Mouse (Mus musculus): ENCODE measurements around the gene Olfr303. TPM values are rescaled to one million over a fixed set of nuclear protein-coding genes. Genes with fewer than 3 reads are reported as not detected.

Olfr303 gene
- total and polyA plus RNA-seq, 2 experiments, result not detected

- Histone ChIP-seq H3K36me3 (ENCODE audit: control insufficient read depth, insufficient read depth, low read length) (no peaks in the 10 kb centered on the region), H3K79me2 (ENCODE audit: control insufficient read depth, insufficient read depth, low read length) (no peaks in the 10 kb centered on the region), H3K4me3 (ENCODE audit: insufficient read depth, low read depth, low read length) (no peak overlapping the region), H3K27ac (replicated peaks; ENCODE audit: insufficient read depth, low read depth, low read length) (no peak overlapping the region), H3K27me3 (ENCODE audit: control insufficient read depth, insufficient read depth, low read length) (no peaks in the 10 kb centered on the region), H3K9ac (ENCODE audit: low read depth, low read length) (no peak overlapping the region), H3K4me1 (ENCODE audit: control insufficient read depth, insufficient read depth, low read length) (no peaks in the 10 kb centered on the region)
- DNase-seq (ENCODE audit: extremely low read depth, low read depth, low spot score), result no peak
- WGBS, result 61% methylated on average over 3 of the region's 3 CpGs
- TF ChIP-seq CTCF (IDR thresholded peaks at IDR 0.05; ENCODE audit: low read depth, low read length) (no peak), POLR2A (IDR thresholded peaks at IDR 0.05; ENCODE audit: extremely low read depth, insufficient read depth, low read length) (no peak)
Measured at GRCm38 (mm10) chr7:86344253-86344652, 53.3 kb downstream of the Olfr303 start.

GRCm38 (mm10) chr7:86342881-86343565, 54.6 kb downstream of the Olfr303 start:
- WGBS, result 61% methylated on average over 14 of the region's 14 CpGs
- Histone ChIP-seq H3K27ac (replicated peaks; ENCODE audit: insufficient read depth, low read depth, low read length) (no peak overlapping the region), H3K4me1 (ENCODE audit: control insufficient read depth, insufficient read depth, low read length) (no peaks in the 10 kb centered on the region), H3K27me3 (ENCODE audit: control insufficient read depth, insufficient read depth, low read length) (no peaks in the 10 kb centered on the region), H3K9ac (ENCODE audit: low read depth, low read length) (no peak overlapping the region), H3K79me2 (ENCODE audit: control insufficient read depth, insufficient read depth, low read length) (no peaks in the 10 kb centered on the region), H3K4me3 (ENCODE audit: insufficient read depth, low read depth, low read length) (no peak overlapping the region), H3K36me3 (ENCODE audit: control insufficient read depth, insufficient read depth, low read length) (no peaks in the 10 kb centered on the region)
- TF ChIP-seq CTCF (IDR thresholded peaks at IDR 0.05; ENCODE audit: low read depth, low read length), result no peak
- TF ChIP-seq POLR2A (IDR thresholded peaks at IDR 0.05; ENCODE audit: extremely low read depth, insufficient read depth, low read length), result no peak
- DNase-seq (ENCODE audit: extremely low read depth, low read depth, low spot score), result no peak

Other genes starting within 250 kb of the Olfr303 start
- gene Vmn2r75, start 226.0 kb downstream of the Olfr303 start, total RNA-seq (2014; rRNA removed), result not detected in 2 replicates
- gene Vmn2r75, start 226.0 kb downstream of the Olfr303 start, polyA plus RNA-seq (2012; rRNA removed), result not detected in 2 replicates
- gene Vmn2r76, start 151.5 kb downstream of the Olfr303 start, total RNA-seq (2014; rRNA removed), result not detected in 2 replicates
- not detected in 2 replicates for gene Vmn2r76, start 151.5 kb downstream of the Olfr303 start, polyA plus RNA-seq (2012; rRNA removed)
- gene Olfr310, start 120.6 kb downstream of the Olfr303 start, total RNA-seq (2014; rRNA removed), result not detected in 2 replicates
- not detected in 2 replicates for gene Olfr310, start 120.6 kb downstream of the Olfr303 start, polyA plus RNA-seq (2012; rRNA removed)
- not detected in 2 replicates for gene Olfr309, start 84.1 kb downstream of the Olfr303 start, total RNA-seq (2014; rRNA removed)
- not detected in 2 replicates for gene Olfr309, start 84.1 kb downstream of the Olfr303 start, polyA plus RNA-seq (2012; rRNA removed)
- gene Olfr308, start 72.2 kb downstream of the Olfr303 start, total RNA-seq (2014; rRNA removed), result not detected in 2 replicates
- gene Olfr308, start 72.2 kb downstream of the Olfr303 start, polyA plus RNA-seq (2012; rRNA removed), result not detected in 2 replicates
- not detected in 2 replicates for gene Olfr307, start 60.2 kb downstream of the Olfr303 start, total RNA-seq (2014; rRNA removed)
- gene Olfr307, start 60.2 kb downstream of the Olfr303 start, polyA plus RNA-seq (2012; rRNA removed), result not detected in 2 replicates
- not detected in 2 replicates for gene Olfr305, start 30.9 kb downstream of the Olfr303 start, total RNA-seq (2014; rRNA removed)
- not detected in 2 replicates for gene Olfr305, start 30.9 kb downstream of the Olfr303 start, polyA plus RNA-seq (2012; rRNA removed)
- not detected in 2 replicates for gene Olfr304, start 11.1 kb downstream of the Olfr303 start, total RNA-seq (2014; rRNA removed)
- not detected in 2 replicates for gene Olfr304, start 11.1 kb downstream of the Olfr303 start, polyA plus RNA-seq (2012; rRNA removed)
- gene Olfr301, start 6.1 kb upstream of the Olfr303 start, total RNA-seq (2014; rRNA removed), result not detected in 2 replicates
- not detected in 2 replicates for gene Olfr301, start 6.1 kb upstream of the Olfr303 start, polyA plus RNA-seq (2012; rRNA removed)
- not detected in 2 replicates for gene Olfr299, start 62.1 kb upstream of the Olfr303 start, total RNA-seq (2014; rRNA removed)
- gene Olfr299, start 62.1 kb upstream of the Olfr303 start, polyA plus RNA-seq (2012; rRNA removed), result not detected in 2 replicates
- not detected in 2 replicates for gene Olfr298, start 94.7 kb upstream of the Olfr303 start, total RNA-seq (2014; rRNA removed)
- not detected in 2 replicates for gene Olfr298, start 94.7 kb upstream of the Olfr303 start, polyA plus RNA-seq (2012; rRNA removed)
- gene Olfr297, start 122.2 kb upstream of the Olfr303 start, total RNA-seq (2014; rRNA removed), result not detected in 2 replicates
- not detected in 2 replicates for gene Olfr297, start 122.2 kb upstream of the Olfr303 start, polyA plus RNA-seq (2012; rRNA removed)
- gene Olfr295, start 186.1 kb upstream of the Olfr303 start, total RNA-seq (2014; rRNA removed), result not detected in 2 replicates
- not detected in 2 replicates for gene Olfr295, start 186.1 kb upstream of the Olfr303 start, polyA plus RNA-seq (2012; rRNA removed)
- gene Olfr294, start 218.9 kb upstream of the Olfr303 start, total RNA-seq (2014; rRNA removed), result not detected in 2 replicates
- not detected in 2 replicates for gene Olfr294, start 218.9 kb upstream of the Olfr303 start, polyA plus RNA-seq (2012; rRNA removed)